Mouse (Mus musculus) bone marrow macrophage, adult 2 months (primary cell): ENCODE results near the gene Nup98.

Experiments used
- CTCF ChIP-seq: IDR thresholded peaks from 2 replicates; pipeline ENCODE4 v1.5.1; 2012; ENCODE audit warnings: low read depth, mild to moderate bottlenecking, low read length, moderate library complexity
- POLR2A ChIP-seq: IDR thresholded peaks from 2 replicates; pipeline ENCODE4 v1.6.1; 2012; ENCODE audit warnings: mild to moderate bottlenecking, low read depth, low read length, borderline replicate concordance

- TF ChIP-seq CTCF, result no peak
- TF ChIP-seq POLR2A, result no peak
These were observed 23.1 kb upstream of the Nup98 start for GRCm38 (mm10) chr7:102233059-102233458.
